Mouse (Mus musculus) 416B (cell line): ENCODE measurements around the gene Tbc1d9b.

Experiments
- DNase-seq: peaks from one replicate; pipeline ENCODE4 v3.0.0; 2011; ENCODE audit warnings: low read depth

Tbc1d9b gene

GRCm38 (mm10) chr11:50210505-50211151 is 79.4 kb downstream of the Tbc1d9b start, which contains the start of the genes Sqstm1 and Mgat4b:
Gene Sqstm1 (minus strand): TSS chr11:50210827.
Gene Mgat4b (plus strand): TSS chr11:50210890.
- DNase-seq = peak; percentile 88

- DNase-seq = peak; percentile 53
These were observed 80.3 kb downstream of the Tbc1d9b start for GRCm38 (mm10) chr11:50211322-50212059.

GRCm38 (mm10) chr11:50212060-50212739 is 81.0 kb downstream of the Tbc1d9b start:
- DNase-seq = peak; percentile 88

GRCm38 (mm10) chr11:50212848-50213758 is 81.9 kb downstream of the Tbc1d9b start:
- peak; percentile 95 for DNase-seq

GRCm38 (mm10) chr11:50214631-50215030 is 83.4 kb downstream of the Tbc1d9b start:
- DNase-seq = no peak

- DNase-seq = no peak
These were observed 84.4 kb downstream of the Tbc1d9b start for GRCm38 (mm10) chr11:50215633-50216032.

GRCm38 (mm10) chr11:50216724-50217366 is 85.6 kb downstream of the Tbc1d9b start:
- no peak for DNase-seq

GRCm38 (mm10) chr11:50217811-50218210 is 86.6 kb downstream of the Tbc1d9b start:
- DNase-seq = no peak

GRCm38 (mm10) chr11:50219833-50220232 is 88.6 kb downstream of the Tbc1d9b start:
- no peak for DNase-seq
